Mouse (Mus musculus) ES-Bruce4 (cell line): ENCODE measurements around the gene Cbx7.

ENCODE experiments used
- EP300 ChIP-seq: IDR thresholded peaks from 2 replicates; pipeline ENCODE4 v1.6.1; 2011; ENCODE audit warnings: low read depth, low read length; ENCODE audit not compliant: insufficient read depth
- POLR2A ChIP-seq: IDR thresholded peaks from one replicate; pipeline ENCODE4 v1.8.1; 2011; ENCODE audit warnings: low read length; ENCODE audit not compliant: insufficient read depth

GRCm38 (mm10) chr15:80005436-80005835, 34.5 kb upstream of the Cbx7 start:
- TF ChIP-seq EP300 (no peak), POLR2A (no peak)
